Mouse (Mus musculus) telencephalon, adult 2 months (tissue): ENCODE data around the gene Pard3b.

Experiments
- DNase-seq: peaks from one replicate; pipeline ENCODE4 v3.0.0-alpha.2; 2011; ENCODE audit warnings: low read depth, low spot score

The Pard3b gene

DNA sequence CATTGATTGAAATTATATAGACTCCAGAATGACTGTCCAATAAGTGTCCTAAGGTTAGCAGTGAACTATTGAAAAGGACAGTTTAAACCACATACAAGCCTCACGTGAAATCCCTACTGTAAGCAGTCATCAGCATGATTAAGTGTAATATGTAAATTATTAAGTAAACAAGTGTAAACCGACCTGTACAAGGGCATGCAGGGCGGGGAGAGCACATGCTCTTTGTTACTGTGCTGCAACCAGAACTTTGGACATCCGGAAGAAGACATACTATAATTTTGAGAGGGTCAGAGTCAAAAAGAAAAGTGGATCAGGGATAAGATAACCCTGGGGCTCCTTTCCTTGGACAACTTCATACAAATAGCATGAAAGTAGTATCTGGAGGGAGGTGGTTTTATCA lies 749.4 kb downstream of the Pard3b start:
- no peak for DNase-seq

DNA sequence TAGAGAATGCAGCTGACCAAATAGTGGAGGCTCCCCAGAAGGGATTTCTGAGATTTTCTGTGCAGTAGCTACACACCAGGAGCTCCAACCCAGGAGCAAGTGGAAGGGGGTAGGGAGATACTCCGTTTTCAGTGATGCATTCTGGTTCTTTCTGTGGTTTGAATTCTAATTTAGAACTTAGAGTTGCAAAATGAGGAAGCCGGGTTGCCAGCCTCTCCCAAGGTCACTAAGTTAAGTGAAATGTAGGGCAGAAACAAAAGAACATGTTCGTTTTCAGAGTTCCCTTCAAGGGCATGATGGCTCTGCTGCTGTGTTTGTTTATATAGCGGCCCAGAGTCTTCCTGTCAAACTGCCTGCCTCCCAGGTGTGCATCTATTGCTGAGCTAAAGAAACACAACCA lies 754.2 kb downstream of the Pard3b start:
- DNase-seq, result no peak

DNA sequence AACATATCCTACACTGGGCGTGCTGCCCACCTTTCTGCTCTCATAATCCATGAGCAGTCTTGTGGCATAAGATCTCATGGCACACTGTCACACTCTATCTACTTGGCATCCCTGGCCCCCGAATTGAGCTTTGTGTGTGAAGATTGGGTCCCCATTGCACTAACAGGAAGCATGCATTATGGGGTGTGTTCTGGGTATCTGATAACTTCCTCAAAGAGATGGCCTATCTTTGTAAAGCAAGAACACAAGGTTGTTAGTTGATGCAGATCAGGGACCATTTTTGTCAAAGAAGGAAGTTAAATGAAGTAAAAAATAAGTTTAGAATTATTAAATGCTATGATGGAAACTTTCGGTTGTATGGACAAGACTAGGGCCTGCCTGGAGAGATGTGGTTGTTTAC lies 755.9 kb downstream of the Pard3b start:
- no peak for DNase-seq

DNA sequence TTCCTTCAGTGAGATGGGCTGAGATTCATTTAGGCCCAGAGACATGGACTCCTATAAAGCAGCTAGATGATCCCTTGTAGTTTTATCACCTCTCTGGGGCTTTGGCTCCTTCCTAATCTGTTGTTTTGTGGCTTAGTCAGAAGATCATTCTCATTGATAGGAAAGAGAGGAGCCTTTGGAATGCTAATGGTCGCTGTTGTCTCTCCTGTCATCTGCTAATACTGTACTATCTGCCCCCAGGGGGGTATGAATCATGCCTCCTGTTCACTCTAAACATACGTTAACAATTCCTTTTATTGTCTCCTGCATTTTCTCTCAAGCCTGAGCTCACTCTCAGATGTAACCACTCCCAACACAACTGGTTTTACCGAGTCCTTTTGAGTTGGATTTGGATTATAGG lies 759.6 kb downstream of the Pard3b start:
- no peak for DNase-seq

DNA sequence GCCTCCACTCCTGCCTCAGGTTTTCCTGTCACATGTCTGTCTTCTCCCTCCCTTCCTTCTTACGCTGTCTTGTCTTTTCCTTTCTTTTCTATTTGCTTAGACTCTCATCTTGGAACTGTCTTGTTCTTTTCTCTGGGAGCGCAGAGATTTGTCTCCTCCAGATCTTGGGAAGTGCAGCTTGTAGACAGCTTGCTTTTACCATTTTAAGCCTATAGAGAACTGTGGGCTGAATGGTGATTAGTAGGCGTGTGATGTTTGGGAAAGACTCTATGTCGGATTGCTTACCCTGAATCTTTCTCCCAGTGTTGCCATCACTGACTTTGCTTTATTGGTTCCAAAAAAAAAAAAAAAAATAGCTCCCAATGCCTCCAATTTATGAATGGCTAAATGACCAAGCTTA lies 760.1 kb downstream of the Pard3b start:
- DNase-seq, result peak; percentile 42

DNA sequence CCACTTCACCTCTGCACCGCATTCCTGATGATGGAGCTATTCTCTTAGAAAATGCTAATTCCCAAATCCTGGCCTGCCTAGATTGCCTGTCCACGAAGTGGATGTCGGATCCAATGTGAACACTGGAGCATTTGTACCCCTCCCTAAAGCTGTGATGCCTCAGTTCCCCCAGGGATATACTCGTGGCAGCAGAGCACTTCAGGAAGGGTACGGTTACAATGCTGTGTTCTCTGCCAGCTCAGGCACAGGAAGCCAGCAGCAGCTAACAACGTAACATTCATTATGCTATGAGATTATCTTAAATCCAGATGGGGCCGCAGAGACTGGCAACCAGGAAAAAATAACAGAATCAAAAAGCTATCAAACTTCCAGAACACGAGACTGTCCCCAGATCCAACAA lies 766.4 kb downstream of the Pard3b start:
- no peak for DNase-seq

DNA sequence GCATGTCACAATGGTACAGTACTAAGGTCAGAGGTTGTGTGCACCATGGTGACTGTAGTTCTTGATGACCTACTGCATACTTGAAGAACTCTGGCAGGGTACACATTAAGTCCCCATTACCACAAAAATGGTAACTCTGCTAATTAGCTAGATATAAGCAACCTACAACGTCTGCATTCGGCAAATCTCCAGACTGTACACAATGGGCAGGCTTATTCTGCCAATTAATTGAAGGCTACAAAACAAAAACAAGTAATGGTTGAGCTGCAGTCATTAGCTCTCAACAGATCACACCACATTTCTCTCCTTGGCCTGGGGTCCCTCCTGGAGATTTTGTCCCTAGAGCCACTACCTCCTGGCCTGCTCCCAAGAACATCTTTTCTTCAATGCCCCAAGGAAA lies 772.7 kb downstream of the Pard3b start:
- DNase-seq, result no peak

DNA sequence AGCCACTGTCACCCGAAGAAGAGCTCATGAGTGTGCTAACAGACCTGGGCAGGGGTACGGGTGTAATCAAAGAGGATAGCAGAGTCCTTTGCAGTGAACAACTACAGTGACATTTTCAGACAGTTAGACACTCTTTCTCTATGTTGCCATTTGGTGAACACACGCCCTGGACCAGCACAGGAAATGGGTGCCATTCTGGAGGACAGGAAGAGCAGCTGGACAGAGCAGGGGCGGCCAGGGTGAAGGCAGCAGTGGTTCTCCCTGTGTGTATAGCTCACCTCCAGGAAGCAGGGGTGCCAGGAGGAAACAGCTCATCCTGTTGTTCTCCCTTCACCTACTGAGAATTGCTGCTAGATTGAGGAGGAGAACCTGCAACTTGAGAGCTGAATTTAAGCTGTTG lies 773.4 kb downstream of the Pard3b start:
- no peak for DNase-seq

DNA sequence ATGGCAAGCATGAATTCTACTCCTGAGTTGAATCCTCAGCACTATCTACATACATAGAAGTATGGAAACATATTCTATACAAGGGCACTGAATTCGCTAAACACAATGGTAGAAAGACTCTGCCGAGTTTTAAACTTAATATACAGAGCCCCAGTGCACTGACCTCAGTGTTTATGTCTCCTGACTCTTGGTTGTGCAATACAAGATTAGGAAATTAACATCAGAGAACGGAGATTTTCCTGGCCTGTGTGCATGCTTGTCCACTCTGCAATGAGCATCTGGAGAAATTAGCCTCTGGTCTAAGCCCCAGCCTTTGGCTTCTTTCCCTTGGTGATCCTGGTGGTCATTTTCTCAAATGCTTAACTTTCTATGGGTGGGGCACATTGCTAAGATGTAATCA lies 774.4 kb downstream of the Pard3b start:
- no peak for DNase-seq

DNA sequence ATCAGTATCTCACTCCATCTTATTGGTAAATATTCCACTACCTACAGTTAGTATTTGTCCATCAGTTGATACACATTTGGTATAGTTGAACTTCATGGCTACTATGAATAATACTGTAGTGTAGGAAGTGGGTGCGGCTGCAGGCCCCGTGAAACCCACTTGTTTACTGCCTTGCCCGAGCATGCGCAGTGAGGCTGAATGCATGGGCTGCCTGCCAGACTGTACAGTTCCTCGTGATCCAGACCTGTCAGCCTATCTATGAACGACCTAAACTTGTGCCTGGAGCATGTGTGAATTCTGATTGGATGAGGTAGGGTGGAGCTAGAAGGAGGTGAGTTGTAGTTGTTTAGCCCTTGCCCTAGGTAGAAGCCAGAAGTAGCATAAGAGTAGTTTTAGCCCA lies 775.9 kb downstream of the Pard3b start:
- DNase-seq, result no peak

DNA sequence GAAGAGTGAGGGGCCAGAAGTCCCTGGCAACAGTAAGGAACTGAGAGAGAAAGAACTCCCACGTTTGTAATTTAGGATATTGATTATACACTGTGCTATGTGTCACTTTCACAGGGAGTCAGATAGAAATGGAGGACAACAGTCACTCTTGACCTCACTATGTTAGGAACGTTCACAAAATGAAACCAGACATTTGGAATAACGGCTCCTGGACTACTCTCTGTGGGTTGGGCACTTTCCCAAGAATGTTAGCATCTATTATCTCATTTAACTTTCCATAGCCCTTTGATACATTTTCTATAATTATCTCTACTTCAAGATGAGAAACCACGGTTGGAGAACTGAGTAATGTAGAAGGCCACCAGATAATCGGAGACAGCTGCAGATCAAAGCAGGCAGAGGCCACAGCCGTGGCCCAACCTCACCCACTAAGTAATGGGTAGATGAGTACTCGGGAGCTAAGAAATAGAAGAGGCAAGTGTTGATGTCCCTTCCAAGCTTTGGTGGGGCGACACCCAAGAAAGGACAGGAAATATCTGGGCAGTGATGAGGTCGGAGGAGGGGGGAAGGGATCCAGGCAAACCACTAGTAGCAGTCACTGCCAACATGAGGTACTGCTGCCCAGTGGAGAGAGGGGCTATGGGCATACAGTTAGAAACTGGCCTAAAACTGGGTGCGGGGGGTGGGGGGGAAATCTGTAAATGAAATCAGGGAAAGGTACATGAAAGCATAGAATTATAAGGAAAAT lies 778.2 kb downstream of the Pard3b start:
- no peak for DNase-seq

DNA sequence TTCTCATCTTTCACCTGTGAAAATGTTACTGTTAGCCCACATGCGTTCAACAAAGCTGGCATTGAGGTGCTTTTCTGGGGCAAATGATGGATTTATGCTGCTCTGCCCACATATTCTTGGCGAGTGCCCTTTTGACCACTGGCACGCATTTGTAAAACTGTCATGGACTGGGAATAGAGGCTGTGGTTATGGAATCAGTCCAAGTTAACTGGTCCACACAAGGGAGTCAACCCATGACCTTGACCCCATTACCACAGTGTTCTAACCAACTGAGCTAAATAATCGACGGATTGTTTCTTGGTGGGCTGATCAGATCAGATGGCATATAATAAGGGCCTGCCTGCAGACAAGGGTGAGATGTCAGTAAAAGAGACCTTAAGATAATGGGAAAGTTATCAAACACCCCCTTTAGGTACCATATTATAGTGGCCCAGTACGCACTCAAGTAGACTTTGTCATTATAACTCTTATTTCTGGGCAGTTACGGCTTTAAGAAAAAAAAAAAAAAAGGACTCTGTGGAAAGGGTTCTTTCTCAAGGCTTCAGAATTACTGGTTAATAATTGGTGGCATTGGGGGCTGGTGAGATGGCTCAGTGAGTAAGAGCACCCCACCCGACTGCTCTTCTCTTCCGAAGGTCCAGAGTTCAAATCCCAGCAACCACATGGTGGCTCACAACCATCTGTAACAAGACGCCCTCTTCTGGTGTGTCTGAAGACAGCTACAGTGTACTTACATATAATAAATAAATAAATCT lies 784.4 kb downstream of the Pard3b start:
- DNase-seq, result no peak

DNA sequence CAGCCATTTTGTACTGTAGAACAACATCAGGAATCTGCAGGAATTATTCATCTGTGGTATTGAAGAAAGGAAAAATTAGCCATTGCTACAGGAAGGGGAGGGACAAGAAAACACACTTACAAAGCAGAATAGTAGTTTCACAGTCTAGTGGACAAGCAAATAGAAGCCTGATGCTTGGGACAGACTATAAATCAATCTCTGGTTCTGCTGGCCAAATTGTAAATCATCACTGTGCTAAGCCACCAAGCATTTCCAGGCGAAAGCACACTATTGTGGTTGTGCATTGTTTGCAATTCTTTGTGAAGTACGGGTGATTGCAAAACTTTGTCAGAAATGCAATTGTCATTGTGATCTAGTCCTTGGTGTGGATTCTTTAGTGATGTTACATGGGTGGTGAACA lies 786.7 kb downstream of the Pard3b start:
- DNase-seq, result no peak

DNA sequence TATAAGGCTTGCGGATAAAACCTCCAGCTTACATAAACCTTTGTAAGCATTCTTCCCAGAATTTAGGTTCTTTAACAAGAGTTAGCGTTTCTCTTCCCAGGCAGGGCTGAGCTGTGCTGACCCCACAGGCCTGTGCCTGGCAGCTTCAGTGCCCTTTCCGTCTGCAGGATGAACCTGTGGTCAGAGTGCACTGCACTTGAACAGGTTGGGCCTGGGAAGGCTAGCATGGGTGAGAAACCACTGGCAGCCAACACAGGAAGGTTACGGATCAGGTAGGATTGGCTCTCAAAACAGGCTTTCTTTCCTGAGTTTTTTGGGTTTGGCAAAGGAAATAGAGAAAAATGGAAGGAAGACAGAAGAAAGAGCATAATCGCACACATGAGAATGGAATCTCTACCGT lies 790.1 kb downstream of the Pard3b start:
- no peak for DNase-seq

DNA sequence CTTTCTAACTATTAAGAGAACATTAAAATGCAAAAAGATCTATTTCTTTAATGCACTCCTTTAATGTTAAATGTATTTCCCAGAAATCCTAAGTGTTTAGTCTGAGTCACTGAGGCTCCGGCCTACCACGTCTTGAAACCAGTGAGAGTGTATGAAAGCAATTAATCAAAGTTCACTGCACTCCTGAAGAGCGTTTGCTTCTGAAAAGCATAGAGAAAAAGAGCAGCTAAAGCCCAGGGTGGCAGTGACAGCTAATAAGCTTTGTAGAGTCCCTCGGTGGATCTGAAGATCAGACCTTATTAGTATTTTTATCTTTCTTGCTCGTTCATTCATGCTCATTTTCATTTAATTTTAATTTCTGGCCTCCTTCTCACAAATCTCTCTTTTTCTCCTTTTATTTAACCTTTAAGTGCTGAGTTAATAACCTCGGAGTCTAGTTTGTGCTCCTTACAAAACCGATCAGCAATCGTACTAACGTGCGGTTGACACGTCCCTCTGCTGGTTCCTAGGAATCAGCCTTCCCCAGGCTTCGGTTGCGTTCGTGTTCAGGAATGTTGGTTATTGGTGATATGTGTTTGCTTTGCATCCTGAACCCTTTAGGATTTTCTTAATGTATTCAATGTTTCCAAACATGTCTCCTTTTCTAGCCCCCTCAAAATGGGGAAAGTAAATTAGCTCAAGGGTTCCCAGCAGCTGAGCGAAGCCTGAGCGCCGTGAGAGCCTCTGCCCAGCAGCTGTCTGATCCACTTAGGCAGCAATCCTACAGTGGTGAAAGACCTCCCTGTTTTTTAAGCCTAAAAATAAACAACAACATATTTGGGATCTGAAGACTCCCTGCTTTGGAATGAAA lies 790.9 kb downstream of the Pard3b start:
- no peak for DNase-seq

DNA sequence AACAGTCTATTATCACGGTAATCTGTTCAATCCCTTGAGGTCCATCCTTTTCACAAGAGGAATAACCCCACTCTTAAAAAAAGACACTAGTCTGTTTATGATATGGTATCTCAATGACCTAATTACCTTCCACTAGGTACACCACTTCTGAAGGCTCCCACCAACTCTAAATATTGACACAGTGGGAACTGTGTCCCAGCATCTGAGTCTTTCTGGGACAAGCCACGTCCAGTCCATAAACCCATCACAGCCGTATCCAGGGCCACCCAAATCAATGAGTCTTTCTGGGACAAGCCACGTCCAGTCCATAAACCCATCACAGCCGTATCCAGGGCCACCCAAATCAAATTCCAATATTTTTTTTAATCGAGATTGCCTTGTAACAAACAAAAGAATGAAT lies 792.4 kb downstream of the Pard3b start:
- DNase-seq, result no peak

DNA sequence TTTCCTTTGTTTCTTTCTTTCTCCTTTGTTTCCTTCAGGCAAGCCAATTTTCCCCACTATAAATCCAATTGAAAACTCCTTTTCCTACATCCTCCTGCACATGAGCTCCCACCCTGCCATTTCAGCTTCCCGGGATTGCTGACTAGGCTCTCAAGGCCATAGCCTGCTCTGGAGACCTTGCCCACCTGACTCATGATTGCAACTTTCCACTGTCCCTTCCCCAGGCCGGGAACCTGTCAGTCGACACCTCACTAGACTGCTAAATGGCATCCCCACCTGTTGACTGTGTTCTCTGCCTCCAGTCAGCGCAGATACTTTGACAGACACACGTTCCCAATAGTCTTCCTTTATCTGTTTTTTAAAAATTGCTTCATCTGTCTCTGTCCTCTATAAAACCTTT lies 795.3 kb downstream of the Pard3b start:
- DNase-seq, result no peak

DNA sequence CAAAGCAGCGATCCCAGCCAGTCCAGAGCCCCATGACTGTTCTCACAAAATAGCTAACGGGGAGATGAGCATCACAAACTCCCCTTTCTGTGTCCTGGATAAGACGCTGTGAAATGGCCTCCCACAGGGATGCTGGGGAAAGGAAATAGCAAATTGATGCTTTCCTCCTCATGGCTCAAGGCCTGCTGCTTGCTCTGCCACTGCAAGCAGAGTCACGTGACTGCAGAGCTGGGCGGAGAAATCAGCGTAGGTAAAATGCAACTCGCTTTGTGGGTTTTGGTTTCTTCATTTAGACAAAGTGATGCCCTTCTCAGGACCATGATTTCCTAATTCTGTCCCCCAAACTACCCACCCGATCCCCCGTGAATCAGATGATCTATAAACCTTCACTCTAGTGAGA lies 797.2 kb downstream of the Pard3b start:
- DNase-seq, result no peak

DNA sequence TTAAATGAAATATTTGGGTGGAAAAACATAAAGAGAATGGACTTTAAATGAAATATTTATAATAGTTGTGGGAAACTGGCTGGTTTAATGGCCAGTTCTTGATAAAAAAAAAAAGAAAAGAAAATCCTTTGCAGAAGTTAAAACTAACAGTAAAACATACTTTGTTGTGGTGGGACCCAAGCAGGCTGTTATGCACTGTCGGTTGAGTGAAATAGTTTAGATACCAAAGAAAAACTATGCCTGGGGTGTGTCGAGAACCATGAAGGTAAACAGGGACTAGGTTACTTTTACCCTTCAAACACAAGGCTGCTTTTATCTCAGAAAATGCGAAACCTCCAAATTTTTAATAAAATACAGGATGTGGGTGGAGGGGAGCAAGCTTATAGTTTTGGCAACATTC lies 797.7 kb downstream of the Pard3b start:
- DNase-seq, result no peak

DNA sequence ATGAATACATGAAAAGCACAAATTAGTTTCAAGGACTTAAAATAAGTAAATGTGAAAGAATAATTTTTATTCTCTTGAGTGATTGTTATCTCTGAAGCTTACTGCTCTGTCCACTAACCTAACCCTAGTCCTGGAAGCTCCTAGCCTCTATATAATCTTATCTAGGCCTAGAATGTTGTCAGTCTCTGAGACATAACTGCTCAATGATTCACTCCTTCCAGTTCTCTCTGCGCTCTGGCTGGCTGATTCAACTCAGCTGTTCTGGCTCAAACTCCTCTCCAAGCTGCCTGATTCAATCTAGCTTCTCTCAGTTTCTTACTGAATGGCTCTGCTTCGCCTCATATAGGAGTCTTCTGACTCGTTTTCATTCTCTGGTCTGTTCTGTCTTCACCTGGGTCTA lies 798.9 kb downstream of the Pard3b start:
- DNase-seq, result no peak

DNA sequence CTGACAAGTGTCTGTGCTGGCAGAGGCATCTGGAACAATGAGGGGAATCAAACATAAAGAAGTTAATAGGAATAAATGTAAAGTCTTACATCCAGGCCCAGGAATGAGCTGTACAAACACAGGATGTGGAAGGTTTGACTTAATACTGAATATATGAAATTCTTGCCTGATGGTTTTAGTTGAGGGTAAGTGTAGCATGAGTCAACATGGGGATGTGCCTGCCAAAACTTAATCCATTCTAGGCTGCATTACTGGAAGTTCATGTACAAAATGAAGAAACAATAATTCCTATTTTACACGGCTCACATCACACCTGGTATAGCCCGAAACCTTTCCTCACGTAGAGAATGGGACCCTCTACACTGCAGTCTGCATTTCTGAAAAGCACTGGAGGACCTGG lies 805.8 kb downstream of the Pard3b start:
- no peak for DNase-seq

DNA sequence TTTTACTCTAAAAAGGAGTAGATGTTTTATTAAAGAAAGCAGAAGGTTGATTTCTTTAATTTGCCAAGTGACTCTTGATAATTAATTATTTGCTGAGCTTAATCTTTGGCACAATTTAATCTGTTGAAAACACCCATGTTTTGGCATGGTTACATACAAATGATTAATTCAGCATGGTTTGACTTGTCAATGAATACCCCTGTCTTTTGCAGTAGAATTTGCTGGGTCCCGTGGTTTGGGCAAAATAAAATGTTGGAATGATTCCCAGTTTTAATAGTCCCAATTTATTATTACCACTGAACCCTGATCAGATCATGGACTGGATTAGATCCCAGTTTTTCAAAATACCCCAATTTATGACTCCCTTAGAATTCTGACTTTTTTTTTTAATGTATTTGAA lies 808.2 kb downstream of the Pard3b start:
- no peak for DNase-seq
